Mouse (Mus musculus) thymus, adult 2 months (tissue): ENCODE results near the gene Rgs12.

ENCODE experiments used
- CTCF ChIP-seq: fragments of 200-500 bp; IDR thresholded peaks from 2 replicates; pipeline ENCODE4 v1.5.1; 2012; ENCODE audit warnings: mild to moderate bottlenecking, control low read depth, low read length, moderate library complexity, borderline replicate concordance; ENCODE audit not compliant: control insufficient read depth, poor library complexity, insufficient read depth; ENCODE audit errors: extremely low read depth
- POLR2A ChIP-seq: fragments of 200-500 bp; IDR thresholded peaks from 2 replicates; pipeline ENCODE4 v1.6.1; 2012; ENCODE audit warnings: mild to moderate bottlenecking, low read length, control low read depth, moderate library complexity; ENCODE audit not compliant: control insufficient read depth, poor library complexity, insufficient read depth; ENCODE audit errors: extremely low read depth

GRCm38 (mm10) chr5:35054628-35055027, 105.4 kb downstream of the Rgs12 start:
- no peak for TF ChIP-seq CTCF
- TF ChIP-seq POLR2A: no peak
